Mouse (Mus musculus): ENCODE data around the gene AL731706.2. TPM values are rescaled to one million over a fixed set of nuclear protein-coding genes. Genes with fewer than 3 reads are reported as not detected.

Gene AL731706.2
- polyA plus RNA-seq, 1 experiment from 2014 or later, result 17.0 TPM

DNA sequence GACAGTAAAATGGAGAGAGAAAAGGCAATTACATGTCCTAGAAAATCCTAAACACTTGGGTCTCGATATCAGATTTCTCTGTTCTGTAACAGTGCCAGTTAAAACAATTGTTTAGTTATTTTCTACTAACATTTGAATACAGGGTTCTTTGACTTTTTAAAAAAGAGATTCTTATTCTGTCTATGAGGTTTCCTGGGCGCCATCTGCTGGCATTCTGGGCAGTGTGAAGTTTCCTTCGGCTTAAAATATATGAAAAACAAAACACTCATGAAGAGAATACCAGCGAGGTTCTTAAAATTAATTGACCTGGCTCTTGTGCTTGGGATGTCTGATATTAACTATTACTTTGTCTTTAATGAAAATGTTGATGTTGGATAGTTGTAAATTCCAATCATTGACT is 1.4 kb upstream of the AL731706.2 start:
- H3K79me2 ChIP-seq (ENCODE audit: inconsistent target), result peaks cover 52% of the 10 kb centered on the region
- no peak overlapping the region for H3K27ac ChIP-seq
- WGBS (ENCODE audit: missing documents), result 73% methylated on average over 4 of the region's 4 CpGs
- H3K36me3 ChIP-seq (ENCODE audit: inconsistent target), result peaks cover 19% of the 10 kb centered on the region
- no peak overlapping the region for H3K4me3 ChIP-seq (ENCODE audit: inconsistent target)

DNA sequence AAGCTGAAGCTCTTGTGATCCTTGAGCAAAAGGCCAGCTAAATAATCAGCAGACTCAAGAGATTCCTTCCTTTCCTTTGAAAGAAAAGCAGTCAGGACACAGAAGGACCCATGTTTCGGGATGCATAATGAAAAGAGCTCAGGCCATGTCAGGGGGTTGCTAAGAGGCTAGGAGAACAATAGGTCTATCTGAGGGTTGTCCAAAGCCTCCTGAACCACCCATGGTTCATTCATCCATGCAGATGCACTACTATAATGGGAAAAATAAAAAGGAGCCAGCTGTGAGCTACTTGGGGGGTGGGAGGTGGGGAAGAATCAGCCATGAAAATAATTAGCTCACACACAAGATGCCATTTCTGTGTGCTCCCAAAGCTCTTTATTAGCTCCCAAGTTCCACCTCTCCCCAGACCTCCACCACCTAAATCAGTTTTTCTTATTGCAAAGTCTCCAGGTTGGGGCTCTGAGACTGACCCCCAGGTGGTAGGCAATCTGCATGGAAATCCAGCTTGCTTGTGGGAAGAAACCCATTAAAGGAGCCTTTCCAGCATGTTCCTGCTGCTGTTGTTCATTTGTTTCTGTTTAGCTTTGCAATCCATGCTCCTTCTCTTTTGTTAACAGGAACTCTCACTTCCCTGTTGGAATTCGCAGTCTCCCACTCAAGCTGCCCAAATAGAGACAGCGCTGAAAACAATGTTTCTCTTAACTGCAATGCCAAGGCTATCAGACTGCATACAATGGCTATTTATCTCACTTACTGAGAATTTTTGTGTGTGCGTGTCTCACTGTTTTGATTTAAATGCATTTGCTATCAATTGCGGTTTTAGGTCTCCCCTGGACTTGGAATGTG is 30.7 kb downstream of the AL731706.2 start:
- H3K79me2 ChIP-seq (ENCODE audit: inconsistent target), result no peaks in the 10 kb centered on the region
- 85% methylated on average over 5 of the region's 5 CpGs for WGBS (ENCODE audit: missing documents)
- no peak overlapping the region for H3K27ac ChIP-seq
- H3K4me3 ChIP-seq (ENCODE audit: inconsistent target), result no peak overlapping the region
- no peaks in the 10 kb centered on the region for H3K36me3 ChIP-seq (ENCODE audit: inconsistent target)

DNA sequence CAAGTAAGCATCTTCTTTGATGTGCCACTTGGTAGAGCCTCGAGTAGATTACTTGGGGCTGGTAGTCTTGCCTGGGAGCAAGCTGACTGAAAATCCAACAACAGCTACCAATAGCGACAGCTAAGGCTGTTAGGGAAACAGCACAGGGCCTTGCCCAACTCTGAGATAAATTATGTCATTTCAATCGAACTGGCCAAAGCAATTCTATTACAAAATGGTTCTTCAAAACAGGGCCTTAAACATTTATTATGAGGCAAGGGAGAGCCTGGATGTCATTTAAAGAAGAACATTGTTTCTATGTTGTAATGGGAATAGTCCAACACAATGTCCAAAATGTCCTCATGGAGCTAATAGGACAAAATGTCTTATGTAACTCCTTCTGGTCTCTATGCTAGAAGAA is 35.1 kb downstream of the AL731706.2 start:
- Histone ChIP-seq H3K4me3 (ENCODE audit: inconsistent target) (no peak overlapping the region), H3K36me3 (ENCODE audit: inconsistent target) (no peaks in the 10 kb centered on the region), H3K27ac (no peak overlapping the region), H3K79me2 (ENCODE audit: inconsistent target) (no peaks in the 10 kb centered on the region)
- WGBS (ENCODE audit: missing documents), result 63% methylated on average over 3 of the region's 3 CpGs

DNA sequence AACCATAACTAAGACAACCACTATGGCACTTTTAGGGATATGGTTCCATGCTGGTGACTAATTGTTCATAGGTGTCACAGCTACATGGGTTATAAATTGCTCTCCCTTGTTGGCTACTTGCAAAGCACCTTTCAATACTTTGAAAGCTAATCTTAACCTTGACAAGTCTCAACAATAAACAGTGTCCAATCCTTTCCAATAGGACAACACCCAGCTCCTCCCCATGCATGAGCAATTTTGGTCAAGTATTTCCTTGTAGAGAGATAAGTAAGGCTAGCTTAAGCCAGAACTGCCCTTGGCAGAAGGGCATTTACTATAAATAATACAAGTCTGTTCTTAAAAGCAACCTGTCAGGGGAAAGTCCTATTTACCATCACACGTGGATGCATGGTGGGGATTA is 47.5 kb downstream of the AL731706.2 start:
- no CpG with 5 or more reads among the region's 1 CpGs for WGBS (ENCODE audit: missing documents)
- no peak overlapping the region for H3K4me3 ChIP-seq (ENCODE audit: inconsistent target)
- no peaks in the 10 kb centered on the region for H3K79me2 ChIP-seq (ENCODE audit: inconsistent target)
- H3K27ac ChIP-seq, result no peak overlapping the region
- no peaks in the 10 kb centered on the region for H3K36me3 ChIP-seq (ENCODE audit: inconsistent target)

DNA sequence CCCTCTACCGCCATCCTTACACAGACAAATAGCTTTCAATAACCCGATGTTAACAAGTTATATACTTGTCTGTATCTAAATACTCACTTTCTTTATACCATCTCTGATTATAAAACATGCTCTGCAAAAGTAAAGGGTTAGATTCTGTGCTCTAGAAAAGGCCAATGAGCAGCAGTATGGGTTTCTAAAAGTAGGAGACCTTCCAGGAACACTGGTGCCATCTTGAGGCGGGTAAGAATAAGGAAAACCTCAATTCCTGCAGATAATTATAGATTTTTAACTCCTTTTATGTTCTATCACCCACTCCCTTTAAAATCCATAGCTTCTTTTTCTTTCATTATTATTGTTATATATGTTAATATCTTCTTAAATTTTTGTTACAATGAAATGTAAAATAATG is 49.6 kb downstream of the AL731706.2 start:
- WGBS (ENCODE audit: missing documents), result 82% methylated on average over 3 of the region's 3 CpGs
- Histone ChIP-seq H3K36me3 (ENCODE audit: inconsistent target) (no peaks in the 10 kb centered on the region), H3K27ac (no peak overlapping the region), H3K4me3 (ENCODE audit: inconsistent target) (no peak overlapping the region), H3K79me2 (ENCODE audit: inconsistent target) (no peaks in the 10 kb centered on the region)

Other genes with a start within 250 kb of the AL731706.2 start
- gene Snap25, start 172.2 kb downstream of the AL731706.2 start, polyA plus RNA-seq (2018), result not detected in 3 replicates
- gene Slx4ip, start 5.5 kb upstream of the AL731706.2 start, polyA plus RNA-seq (2018), result 3.9 to 6.4 TPM (median 4.0 TPM) in 3 replicates
- gene AL731706.1, start 5.7 kb upstream of the AL731706.2 start, polyA plus RNA-seq (2018), result 6.9 to 25.4 TPM (median 19.1 TPM) in 3 replicates
- gene Mkks, start 5.7 kb upstream of the AL731706.2 start, polyA plus RNA-seq (2018), result 4.2 to 14.7 TPM (median 6.5 TPM) in 3 replicates
- 0.82 to 8.8 TPM (median 2.2 TPM) in 3 replicates for gene Jag1, start 231.0 kb upstream of the AL731706.2 start, polyA plus RNA-seq (2018)